Mouse (Mus musculus) stomach, embryonic 16.5 days (tissue): Measurements from ENCODE around the gene Msrb2. TPM values are rescaled to one million over a fixed set of nuclear protein-coding genes. Genes with fewer than 3 reads are reported as not detected.
A peak's percentile ranks its signal among the peaks of the same experiment; 100 is the strongest.

Experiments used
- ATAC-seq: fragments of 200-750 bp; cut with Nextera tagmentation; 2 replicates; pipeline ENCODE4 v1.8.0; 2017; ENCODE audit warnings: moderate number of reproducible peaks, moderate TSS enrichment; ENCODE audit not compliant: insufficient read depth, low FRiP score
- H3K27ac ChIP-seq: fragments of 300-500 bp; sonication (generic); 2 replicates; pipeline ENCODE4 v1.5.1; 2014; ENCODE audit warnings: low read length
- H3K27me3 ChIP-seq: fragments of 300-500 bp; sonication (generic); 2 replicates; pipeline ENCODE4 v1.6.1; 2014; ENCODE audit warnings: low read length, control low read depth, mixed read lengths; ENCODE audit not compliant: control insufficient read depth, insufficient read depth
- H3K36me3 ChIP-seq: fragments of 300-500 bp; sonication (generic); 2 replicates; pipeline ENCODE4 v1.6.1; 2014; ENCODE audit warnings: low read length; ENCODE audit not compliant: control insufficient read depth, insufficient read depth
- H3K4me1 ChIP-seq: fragments of 300-500 bp; sonication (generic); 2 replicates; pipeline ENCODE4 v1.6.1; 2014; ENCODE audit warnings: low read length, control low read depth, mixed read lengths; ENCODE audit not compliant: control insufficient read depth, insufficient read depth
- H3K4me2 ChIP-seq: fragments of 300-500 bp; sonication (generic); 2 replicates; pipeline ENCODE4 v1.6.1; 2014; ENCODE audit warnings: low read depth, low read length, mixed read lengths
- H3K4me3 ChIP-seq: fragments of 300-500 bp; sonication (generic); replicated peaks from 2 replicates; pipeline ENCODE4 v1.5.1; 2014; ENCODE audit warnings: mild to moderate bottlenecking, low read length
- H3K9ac ChIP-seq: fragments of 300-500 bp; sonication (generic); 2 replicates; pipeline ENCODE4 v1.6.1; 2014; ENCODE audit warnings: low read length
- H3K9me3 ChIP-seq: fragments of 300-500 bp; sonication (generic); replicated peaks from 2 replicates; pipeline ENCODE4 v1.6.1; 2016; ENCODE audit warnings: low read length, control low read depth; ENCODE audit not compliant: control insufficient read depth
- WGBS: fragments of 180-500 bp; shearing (Covaris S2); extraction: QIAGEN DNeasy Blood & Tissue Kit; methylation state at CpG from one replicate; pipeline ENCODE4 v1.1.7; 2014; 5-methylcytosine and 5-hydroxymethylcytosine counted together
- polyA plus RNA-seq: library from polyadenylated mRNA; unstranded; fragments of >200 nt; fragmentation: Nextera tagmentation; extraction: Ambion mirVana; gene quantifications from 2 replicates; pipeline ENCODE4 v1.2.1, GENCODE M21; 2015

The Msrb2 gene
- polyA plus RNA-seq, 1 experiment from 2014 or later: 24.4 TPM

DNA sequence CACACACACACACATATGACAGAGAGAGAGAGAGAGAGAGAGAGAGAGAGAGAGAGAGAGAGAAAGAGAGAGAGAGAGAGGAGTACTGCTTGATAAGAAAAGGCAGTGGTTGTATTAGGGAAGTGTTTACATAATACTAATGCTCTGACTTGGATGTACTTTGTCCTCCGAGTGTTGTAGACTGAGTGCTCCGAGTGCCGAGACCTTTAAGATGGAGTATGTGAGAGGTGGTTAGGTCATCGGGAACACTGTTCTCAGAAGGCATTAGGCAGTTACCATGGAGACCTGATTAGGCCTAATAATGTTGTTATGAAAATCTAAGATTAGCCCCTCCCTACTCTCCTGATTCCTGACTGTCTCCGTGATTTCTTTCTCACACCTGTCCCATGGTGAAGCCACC is 21.1 kb upstream of the Msrb2 start:
- Histone ChIP-seq H3K9ac (no peak overlapping the region), H3K4me2 (no peak overlapping the region), H3K4me3 (no peak overlapping the region), H3K27me3 (no peaks in the 10 kb centered on the region), H3K4me1 (no peaks in the 10 kb centered on the region), H3K9me3 (no peaks in the 10 kb centered on the region), H3K27ac (no peak overlapping the region), H3K36me3 (no peaks in the 10 kb centered on the region)
- ATAC-seq: no peak
- 52% methylated on average over 5 of the region's 5 CpGs for WGBS

DNA sequence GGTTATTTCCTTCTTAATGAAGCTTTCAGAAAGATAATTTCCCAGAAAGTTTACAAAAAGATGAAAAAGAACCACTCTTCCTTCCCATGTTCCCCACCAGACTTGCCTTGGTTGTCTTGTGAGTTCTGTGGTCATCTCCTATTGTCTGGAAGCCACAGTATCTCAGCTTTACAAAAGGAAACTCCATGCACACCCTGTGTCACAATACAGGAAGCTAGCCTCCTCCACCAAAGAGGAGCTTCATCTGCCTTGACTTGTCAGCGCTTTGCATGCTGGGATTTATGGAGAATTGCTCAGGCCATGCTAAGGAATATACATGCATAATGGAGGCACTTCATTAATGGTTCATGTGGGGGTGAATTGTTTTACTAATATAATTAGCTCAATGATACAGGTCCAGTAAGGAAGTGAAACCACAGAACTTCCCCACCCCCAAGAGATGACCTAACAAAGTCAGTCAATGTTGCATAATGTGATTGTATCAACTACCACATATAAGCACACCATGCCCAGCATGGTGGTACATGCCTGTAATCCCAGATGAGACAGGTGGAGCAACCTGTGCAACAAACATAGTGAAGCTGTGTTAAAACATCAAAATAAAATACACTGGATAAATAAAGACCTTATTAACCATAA is 19.5 kb upstream of the Msrb2 start:
- no peak overlapping the region for H3K9ac ChIP-seq
- 90% methylated on average over 1 of the region's 1 CpGs for WGBS
- no peak for ATAC-seq
- H3K9me3 ChIP-seq: no peaks in the 10 kb centered on the region
- H3K4me2 ChIP-seq: no peak overlapping the region
- no peak overlapping the region for H3K4me3 ChIP-seq
- H3K36me3 ChIP-seq: no peaks in the 10 kb centered on the region
- no peak overlapping the region for H3K27ac ChIP-seq
- H3K27me3 ChIP-seq: no peaks in the 10 kb centered on the region
- no peaks in the 10 kb centered on the region for H3K4me1 ChIP-seq

DNA sequence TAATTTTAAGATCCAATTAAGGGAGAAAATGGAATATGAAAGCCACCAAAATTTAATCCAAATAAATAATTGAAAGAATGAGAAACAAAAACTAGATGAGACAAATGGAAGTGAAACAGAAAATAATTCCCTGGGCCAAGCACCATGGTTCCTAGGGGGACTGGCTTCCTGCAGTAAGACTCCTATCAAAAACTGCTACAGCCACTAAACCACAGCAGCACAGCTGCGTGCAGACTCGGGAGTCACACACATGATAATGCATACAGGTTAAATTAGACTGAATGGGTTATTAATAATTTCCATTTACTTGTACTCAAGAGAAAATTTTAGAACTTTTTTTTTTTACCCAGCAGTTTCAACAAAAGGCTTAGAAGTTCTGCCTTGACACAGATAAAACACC is 18.1 kb upstream of the Msrb2 start:
- H3K4me2 ChIP-seq: no peak overlapping the region
- H3K9me3 ChIP-seq: no peaks in the 10 kb centered on the region
- H3K4me3 ChIP-seq: no peak overlapping the region
- H3K27ac ChIP-seq: no peak overlapping the region
- no peaks in the 10 kb centered on the region for H3K27me3 ChIP-seq
- WGBS: 88% methylated on average over 2 of the region's 2 CpGs
- H3K36me3 ChIP-seq: no peaks in the 10 kb centered on the region
- ATAC-seq: no peak
- H3K9ac ChIP-seq: no peak overlapping the region
- H3K4me1 ChIP-seq: no peaks in the 10 kb centered on the region

DNA sequence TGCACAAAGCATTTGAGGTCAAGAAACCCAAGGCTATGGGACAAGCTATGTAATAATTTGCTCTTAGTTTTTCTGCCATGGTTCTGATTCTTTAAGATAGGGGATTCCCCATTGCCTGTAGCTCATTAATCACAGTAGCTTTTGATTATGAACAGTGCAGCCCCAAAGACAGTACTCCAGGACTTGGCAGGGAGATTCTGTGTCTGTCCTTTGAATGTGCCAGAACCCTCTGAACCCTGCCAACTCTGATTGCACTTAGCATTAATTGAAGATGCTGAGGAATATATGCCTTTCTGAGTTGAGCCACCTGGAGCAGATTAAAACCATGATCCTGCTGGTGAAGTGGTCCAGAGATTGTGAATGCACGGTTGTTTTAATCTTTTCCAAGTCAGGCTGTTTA is 8.4 kb upstream of the Msrb2 start:
- Histone ChIP-seq H3K4me2 (no peak overlapping the region), H3K36me3 (no peaks in the 10 kb centered on the region), H3K9me3 (no peaks in the 10 kb centered on the region), H3K4me1 (no peaks in the 10 kb centered on the region), H3K27ac (no peak overlapping the region), H3K9ac (no peak overlapping the region), H3K27me3 (no peaks in the 10 kb centered on the region), H3K4me3 (no peak overlapping the region)
- peak; percentile 75; the same call in 1 of the 2 replicates for ATAC-seq
- WGBS: 36% methylated on average over 1 of the region's 1 CpGs

DNA sequence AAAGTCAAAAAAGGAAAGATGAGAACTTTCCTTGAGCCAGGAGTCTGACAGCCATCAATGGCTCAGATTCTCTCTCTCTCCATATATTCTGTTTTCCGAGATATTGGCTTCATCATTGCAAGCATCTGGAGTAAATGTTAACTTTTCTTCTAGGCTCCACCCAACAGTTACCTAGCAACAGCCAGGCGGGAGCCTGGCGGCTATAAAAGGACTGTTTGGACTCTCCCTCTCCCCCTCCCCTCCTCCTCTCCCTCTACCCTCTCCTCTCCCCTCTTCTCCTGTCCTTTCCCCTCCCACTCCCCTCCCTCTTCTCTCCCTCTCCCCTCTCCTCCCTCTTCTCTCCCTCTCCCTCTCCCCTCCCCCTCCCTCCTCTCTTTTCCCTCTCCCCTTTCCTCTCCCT is 4.8 kb upstream of the Msrb2 start:
- Histone ChIP-seq H3K4me2 (no peak overlapping the region), H3K4me1 (no peaks in the 10 kb centered on the region), H3K27me3 (no peaks in the 10 kb centered on the region), H3K4me3 (no peak overlapping the region), H3K9ac (no peak overlapping the region), H3K27ac (no peak overlapping the region), H3K9me3 (no peaks in the 10 kb centered on the region), H3K36me3 (no peaks in the 10 kb centered on the region)
- ATAC-seq: no peak
- WGBS: 14% methylated on average over 3 of the region's 3 CpGs

DNA sequence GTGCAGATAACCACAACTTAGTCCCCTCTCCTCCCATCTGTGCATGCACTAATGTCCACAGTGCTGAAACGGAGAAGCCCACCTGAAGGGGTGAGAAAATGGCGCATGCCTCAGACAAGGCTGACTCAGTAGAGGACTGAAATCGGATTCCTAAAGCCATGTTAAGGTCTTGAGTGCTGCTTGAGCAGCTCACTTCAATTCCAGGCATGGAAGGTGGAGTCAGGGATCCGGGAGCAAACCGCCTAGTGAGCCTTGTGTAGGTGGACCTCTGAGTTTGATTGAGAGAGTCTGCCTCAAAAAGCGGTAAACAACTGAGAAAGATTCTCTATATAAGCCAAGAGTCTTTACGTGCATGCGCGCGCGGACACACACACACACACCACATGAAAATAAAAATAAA is 4.1 kb upstream of the Msrb2 start:
- H3K4me2 ChIP-seq: no peak overlapping the region
- ATAC-seq: no peak
- no peak overlapping the region for H3K9ac ChIP-seq
- 78% methylated on average over 11 of the region's 11 CpGs for WGBS
- H3K4me3 ChIP-seq: no peak overlapping the region
- no peaks in the 10 kb centered on the region for H3K27me3 ChIP-seq
- H3K9me3 ChIP-seq: no peaks in the 10 kb centered on the region
- H3K4me1 ChIP-seq: no peaks in the 10 kb centered on the region
- H3K27ac ChIP-seq: no peak overlapping the region
- H3K36me3 ChIP-seq: no peaks in the 10 kb centered on the region

DNA sequence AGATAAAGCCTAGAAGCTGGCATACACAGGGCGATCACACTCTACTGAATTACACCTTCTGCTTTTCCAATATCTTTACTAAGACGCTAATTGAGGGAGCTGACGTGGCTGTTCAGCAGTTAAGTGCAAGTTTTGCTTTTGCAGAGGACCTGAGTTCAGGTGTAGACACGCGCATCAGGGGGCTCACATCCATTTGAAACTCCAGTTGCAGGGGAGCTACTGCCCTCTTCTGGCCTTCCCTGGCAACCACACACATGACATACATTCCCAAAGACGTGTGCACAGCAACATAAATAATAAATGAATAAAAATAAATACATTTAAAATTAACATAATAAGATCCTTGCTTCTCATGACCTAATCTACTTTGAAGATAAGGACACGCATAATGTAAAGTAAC is 2.5 kb downstream of the Msrb2 start:
- 86% methylated on average over 7 of the region's 7 CpGs for WGBS
- Histone ChIP-seq H3K36me3 (no peaks in the 10 kb centered on the region), H3K4me1 (no peaks in the 10 kb centered on the region), H3K4me3 (no peak overlapping the region), H3K9ac (no peak overlapping the region), H3K9me3 (no peaks in the 10 kb centered on the region), H3K4me2 (no peak overlapping the region), H3K27me3 (no peaks in the 10 kb centered on the region), H3K27ac (no peak overlapping the region)
- no peak for ATAC-seq

DNA sequence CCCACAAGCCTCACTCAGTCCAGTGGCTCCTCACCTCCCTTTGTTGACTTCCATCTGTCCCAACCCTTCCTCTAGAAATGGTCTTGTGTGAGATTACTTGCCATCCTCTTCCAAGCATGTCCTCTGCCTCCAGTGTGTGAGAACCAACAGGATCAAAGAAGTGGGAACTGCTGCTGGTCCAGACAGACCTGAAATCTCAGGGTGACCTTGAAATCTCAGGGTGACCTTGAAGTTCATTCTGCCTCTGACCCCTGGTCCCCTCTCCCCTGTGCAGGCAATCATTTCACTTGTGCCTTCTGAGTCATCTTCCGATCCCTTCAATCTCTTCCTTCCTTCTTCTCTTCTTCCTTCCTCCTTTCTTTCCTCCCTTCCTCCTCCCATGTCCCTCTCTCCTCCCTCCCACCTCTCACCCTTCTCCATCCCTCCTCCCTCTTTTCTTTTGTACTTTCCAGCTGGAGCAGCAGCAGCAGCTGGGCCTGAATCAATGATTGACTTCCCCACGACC is 9.3 kb downstream of the Msrb2 start:
- no peak overlapping the region for H3K4me3 ChIP-seq
- no peak for ATAC-seq
- H3K9ac ChIP-seq: no peak overlapping the region
- no peak overlapping the region for H3K4me2 ChIP-seq
- H3K27ac ChIP-seq: no peak overlapping the region
- H3K4me1 ChIP-seq: no peaks in the 10 kb centered on the region
- H3K36me3 ChIP-seq: no peaks in the 10 kb centered on the region
- WGBS: 53% methylated on average over 2 of the region's 2 CpGs
- no peaks in the 10 kb centered on the region for H3K9me3 ChIP-seq
- no peaks in the 10 kb centered on the region for H3K27me3 ChIP-seq

DNA sequence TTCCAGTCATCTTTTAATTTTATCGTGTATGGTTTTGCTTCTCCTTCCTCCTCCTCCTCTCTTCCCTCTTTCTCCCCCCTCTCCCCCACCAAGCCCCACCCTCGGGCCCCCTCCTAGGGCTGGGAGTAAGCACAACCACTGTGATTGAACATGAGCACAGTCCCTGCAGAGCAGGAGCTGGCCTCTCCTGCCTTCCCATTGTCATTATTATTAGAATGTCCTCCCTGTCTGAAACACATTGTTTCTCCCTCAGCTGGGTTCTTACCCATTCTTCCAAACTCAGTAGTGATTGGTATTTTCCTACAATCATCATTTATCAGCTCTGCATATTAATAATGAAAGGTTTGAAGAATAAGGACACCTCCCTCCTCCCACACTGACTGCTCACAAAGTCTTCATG is 9.7 kb downstream of the Msrb2 start:
- no peaks in the 10 kb centered on the region for H3K4me1 ChIP-seq
- H3K4me3 ChIP-seq: no peak overlapping the region
- H3K9ac ChIP-seq: no peak overlapping the region
- H3K27ac ChIP-seq: no peak overlapping the region
- H3K4me2 ChIP-seq: no peak overlapping the region
- H3K27me3 ChIP-seq: no peaks in the 10 kb centered on the region
- H3K9me3 ChIP-seq: no peaks in the 10 kb centered on the region
- ATAC-seq: no peak
- WGBS: 27% methylated on average over 2 of the region's 2 CpGs
- H3K36me3 ChIP-seq: no peaks in the 10 kb centered on the region
